Mouse (Mus musculus) stomach, embryonic 14.5 days (tissue): Measurements from ENCODE around the gene Lepr. TPM values are rescaled to one million over a fixed set of nuclear protein-coding genes. Genes with fewer than 3 reads are reported as not detected.
"Not testable (repeated sequence)": the region's sequence is repeated elsewhere in the genome, so short reads cannot be mapped to it uniquely, and the experiment has no call there.

Experiments used
- ATAC-seq: fragments of 200-750 bp; cut with Nextera tagmentation; 2 replicates; pipeline ENCODE4 v1.8.0; 2017; ENCODE audit warnings: low read depth, moderate TSS enrichment; ENCODE audit not compliant: insufficient number of reproducible peaks, insufficient read depth, low FRiP score
- H3K27ac ChIP-seq: fragments of 300-500 bp; sonication (generic); 2 replicates; pipeline ENCODE4 v1.5.1; 2014; ENCODE audit warnings: mild to moderate bottlenecking, low read length, moderate library complexity, mixed read lengths
- H3K27me3 ChIP-seq: fragments of 300-500 bp; sonication (generic); 2 replicates; pipeline ENCODE4 v1.6.1; 2014; ENCODE audit warnings: low read length, control low read depth, mixed read lengths; ENCODE audit not compliant: control insufficient read depth, insufficient read depth
- H3K36me3 ChIP-seq: fragments of 300-500 bp; sonication (generic); 2 replicates; pipeline ENCODE4 v1.6.1; 2014; ENCODE audit warnings: mild to moderate bottlenecking, control low read depth, low read length, moderate library complexity, mixed read lengths; ENCODE audit not compliant: control insufficient read depth, insufficient read depth
- H3K4me1 ChIP-seq: fragments of 300-500 bp; sonication (generic); 2 replicates; pipeline ENCODE4 v1.6.1; 2014; ENCODE audit warnings: low read length, control low read depth, mixed read lengths; ENCODE audit not compliant: control insufficient read depth, insufficient read depth
- H3K4me2 ChIP-seq: fragments of 300-500 bp; sonication (generic); replicated peaks from 2 replicates; pipeline ENCODE4 v1.6.1; 2014; ENCODE audit warnings: low read depth, low read length, control low read depth
- H3K4me3 ChIP-seq: fragments of 300-500 bp; sonication (generic); 2 replicates; pipeline ENCODE4 v1.5.1; 2014; ENCODE audit warnings: low read depth, low read length, control low read depth
- H3K9ac ChIP-seq: fragments of 300-500 bp; sonication (generic); replicated peaks from 2 replicates; pipeline ENCODE4 v1.6.1; 2014; ENCODE audit warnings: low read depth, mild to moderate bottlenecking, control low read depth, low read length, moderate library complexity, mixed read lengths
- H3K9me3 ChIP-seq: fragments of 300-500 bp; sonication (generic); 2 replicates; pipeline ENCODE4 v1.6.1; 2016; ENCODE audit warnings: low read depth, low read length, control low read depth; ENCODE audit not compliant: control insufficient read depth
- WGBS: fragments of 180-500 bp; shearing (Covaris S2); extraction: QIAGEN DNeasy Blood & Tissue Kit; methylation state at CpG from one replicate; pipeline ENCODE4 v1.1.7; 2014; 5-methylcytosine and 5-hydroxymethylcytosine counted together
- polyA plus RNA-seq: library from polyadenylated mRNA; unstranded; fragments of >200 nt; fragmentation: Nextera tagmentation; extraction: Ambion mirVana; gene quantifications from 2 replicates; pipeline ENCODE4 v1.2.1, GENCODE M21; 2014

Gene Lepr
- polyA plus RNA-seq, 1 experiment from 2014 or later: 3.7 TPM

- Histone ChIP-seq H3K27me3 (no peaks in the 10 kb centered on the region), H3K4me1 (no peaks in the 10 kb centered on the region), H3K9me3 (no peaks in the 10 kb centered on the region), H3K9ac (no peak overlapping the region), H3K4me3 (no peak overlapping the region), H3K4me2 (no peak overlapping the region), H3K27ac (no peak overlapping the region), H3K36me3 (no peaks in the 10 kb centered on the region)
- ATAC-seq: no peak
- WGBS: 73% methylated on average over 2 of the region's 2 CpGs
Measured at GRCm38 (mm10) chr4:101741973-101742372, 24.8 kb downstream of the Lepr start.

DNA sequence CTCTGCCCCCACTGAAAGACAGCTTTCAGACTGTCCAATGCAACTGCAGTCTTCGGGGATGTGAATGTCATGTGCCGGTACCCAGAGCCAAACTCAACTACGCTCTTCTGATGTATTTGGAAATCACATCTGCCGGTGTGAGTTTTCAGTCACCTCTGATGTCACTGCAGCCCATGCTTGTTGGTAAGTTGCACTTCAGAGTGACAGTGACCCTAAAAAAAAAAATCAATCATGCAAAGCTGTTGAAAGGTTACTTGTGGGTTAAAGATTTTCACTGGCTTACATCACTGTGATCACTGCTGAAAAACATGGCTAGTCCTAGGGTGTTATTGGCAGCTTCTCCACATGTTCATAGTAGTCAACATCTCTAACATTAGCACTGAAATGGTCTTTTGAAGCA, 28.3 kb downstream of the Lepr start:
- ATAC-seq: no peak
- H3K9ac ChIP-seq: no peak overlapping the region
- H3K4me2 ChIP-seq: no peak overlapping the region
- H3K4me1 ChIP-seq: no peaks in the 10 kb centered on the region
- 96% methylated on average over 4 of the region's 4 CpGs for WGBS
- H3K27me3 ChIP-seq: no peaks in the 10 kb centered on the region
- H3K27ac ChIP-seq: no peak overlapping the region
- H3K9me3 ChIP-seq: no peaks in the 10 kb centered on the region
- no peak overlapping the region for H3K4me3 ChIP-seq
- H3K36me3 ChIP-seq: no peaks in the 10 kb centered on the region

- Histone ChIP-seq H3K4me3 (no peak overlapping the region), H3K4me2 (no peak overlapping the region), H3K27me3 (no peaks in the 10 kb centered on the region), H3K27ac (no peak overlapping the region), H3K9me3 (no peaks in the 10 kb centered on the region), H3K9ac (no peak overlapping the region), H3K4me1 (no peaks in the 10 kb centered on the region), H3K36me3 (no peaks in the 10 kb centered on the region)
- ATAC-seq: no peak
- WGBS: 85% methylated on average over 5 of the region's 5 CpGs
Measured at GRCm38 (mm10) chr4:101760490-101760889, 43.3 kb downstream of the Lepr start.

- H3K9me3 ChIP-seq, H3K4me3 ChIP-seq, H3K4me1 ChIP-seq, H3K9ac ChIP-seq, H3K36me3 ChIP-seq, H3K27me3 ChIP-seq, ATAC-seq, H3K27ac ChIP-seq, H3K4me2 ChIP-seq: not testable (repeated sequence)
- 85% methylated on average over 3 of the region's 4 CpGs for WGBS
Measured at GRCm38 (mm10) chr4:101843923-101844322, 126.7 kb downstream of the Lepr start, which contains the start of gene B020004J07Rik. Gene B020004J07Rik (minus strand): TSS chr4:101844023.

GRCm38 (mm10) chr4:101850908-101851307, 133.7 kb downstream of the Lepr start:
- Histone ChIP-seq H3K9ac (no peak overlapping the region), H3K36me3 (no peaks in the 10 kb centered on the region), H3K4me2 (no peak overlapping the region), H3K27ac (no peak overlapping the region), H3K27me3 (no peaks in the 10 kb centered on the region), H3K4me3 (no peak overlapping the region), H3K9me3 (peaks cover 7% of the 10 kb centered on the region; the same call in 1 of the 2 replicates), H3K4me1 (no peaks in the 10 kb centered on the region)
- WGBS: 73% methylated on average over 2 of the region's 2 CpGs
- ATAC-seq: no peak

- Histone ChIP-seq H3K9me3 (no peaks in the 10 kb centered on the region), H3K27me3 (no peaks in the 10 kb centered on the region), H3K4me2 (no peak overlapping the region), H3K4me3 (no peak overlapping the region), H3K9ac (no peak overlapping the region), H3K4me1 (no peaks in the 10 kb centered on the region), H3K27ac (no peak overlapping the region), H3K36me3 (no peaks in the 10 kb centered on the region)
- ATAC-seq: no peak
- 43% methylated on average over 6 of the region's 6 CpGs for WGBS
Measured at GRCm38 (mm10) chr4:101860873-101861272, 143.7 kb downstream of the Lepr start.

DNA sequence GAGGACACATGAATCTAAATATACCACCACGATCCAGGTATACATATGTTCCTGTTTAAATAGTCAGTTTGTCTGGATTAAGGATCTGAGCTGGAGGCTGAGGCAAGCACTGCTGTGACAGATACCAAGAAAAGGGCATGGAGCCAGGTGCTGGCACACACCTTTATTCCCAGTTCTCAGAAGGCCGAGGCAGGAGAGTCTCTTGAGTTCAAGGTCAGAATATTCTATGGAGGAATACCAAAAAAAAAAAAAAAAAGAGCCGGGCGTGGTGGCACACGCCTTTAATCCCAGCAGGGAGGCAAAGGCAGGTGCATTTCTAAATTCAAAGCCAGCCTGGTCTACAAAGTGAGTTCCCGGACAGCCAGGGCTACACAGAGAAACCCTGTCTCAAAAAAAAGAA, 145.1 kb downstream of the Lepr start:
- Histone ChIP-seq H3K4me2 (no peak overlapping the region), H3K4me3 (no peak overlapping the region), H3K9ac (no peak overlapping the region), H3K27ac (no peak overlapping the region), H3K4me1 (no peaks in the 10 kb centered on the region), H3K36me3 (no peaks in the 10 kb centered on the region), H3K27me3 (no peaks in the 10 kb centered on the region), H3K9me3 (no peaks in the 10 kb centered on the region)
- no peak for ATAC-seq
- WGBS: 86% methylated on average over 6 of the region's 6 CpGs

Other genes with a start within 250 kb of the Lepr start
- gene Dnajc6, start 220.8 kb upstream of the Lepr start, polyA plus RNA-seq: 2.4 and 2.8 TPM in 2 replicates
- gene Leprot, start 69.7 kb upstream of the Lepr start, polyA plus RNA-seq: 90.1 and 92.3 TPM in 2 replicates
- gene B020004J07Rik, start 126.6 kb downstream of the Lepr start, polyA plus RNA-seq: not detected in 2 replicates
- not detected in 2 replicates for gene C130073F10Rik, start 176.4 kb downstream of the Lepr start, polyA plus RNA-seq
- not detected in 2 replicates for gene Gm12800, start 191.7 kb downstream of the Lepr start, polyA plus RNA-seq
- not detected in 2 replicates for gene Gm12794, start 223.0 kb downstream of the Lepr start, polyA plus RNA-seq